Mouse (Mus musculus): ENCODE measurements around the gene Atg7. TPM values are rescaled to one million over a fixed set of nuclear protein-coding genes. Genes with fewer than 3 reads are reported as not detected.

Gene Atg7
- total and polyA plus RNA-seq, 2 experiments from 2014 or later, result 18.9 to 19.1 TPM

DNA sequence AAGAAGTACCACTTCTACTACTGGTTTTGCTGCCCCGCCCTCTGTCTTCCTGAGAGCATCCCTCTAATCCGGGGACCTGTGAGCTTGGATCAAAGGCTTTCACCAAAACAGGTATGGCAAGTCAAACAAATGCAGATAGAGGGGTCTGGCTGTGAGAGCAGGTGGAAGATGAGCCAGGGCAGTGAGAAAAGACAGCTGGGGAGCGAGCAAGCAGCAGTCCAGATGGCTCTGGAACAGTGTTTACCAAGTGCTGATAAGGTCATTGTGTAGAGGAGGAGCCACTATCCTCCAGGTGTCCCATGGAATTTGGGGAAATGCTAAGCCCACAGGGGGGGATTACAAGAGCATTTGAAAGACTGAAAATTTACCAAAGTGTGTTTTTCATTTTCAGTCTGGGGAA lies 41.5 kb downstream of the Atg7 start:
- Histone ChIP-seq H3K27me3 (ENCODE audit: insufficient read depth, low read length) (no peaks in the 10 kb centered on the region), H3K4me1 (ENCODE audit: insufficient read depth) (no peaks in the 10 kb centered on the region), H3K4me3 (ENCODE audit: low read depth, low read length) (no peak overlapping the region), H3K36me3 (ENCODE audit: insufficient read depth) (peaks cover 11% of the 10 kb centered on the region; the same call in 1 of the 2 replicates), H3K9me3 (ENCODE audit: low read length) (no peaks in the 10 kb centered on the region), H3K4me2 (ENCODE audit: low read depth) (no peak overlapping the region), H3K9ac (no peak overlapping the region), H3K27ac (ENCODE audit: low read depth, low read length) (no peak overlapping the region)
- ATAC-seq (no peak), DNase-seq (no peak)
- 67% methylated on average over 3 of the region's 3 CpGs for WGBS
- no peak for TF ChIP-seq CTCF (IDR thresholded peaks at IDR 0.05; ENCODE audit: low read depth)

DNA sequence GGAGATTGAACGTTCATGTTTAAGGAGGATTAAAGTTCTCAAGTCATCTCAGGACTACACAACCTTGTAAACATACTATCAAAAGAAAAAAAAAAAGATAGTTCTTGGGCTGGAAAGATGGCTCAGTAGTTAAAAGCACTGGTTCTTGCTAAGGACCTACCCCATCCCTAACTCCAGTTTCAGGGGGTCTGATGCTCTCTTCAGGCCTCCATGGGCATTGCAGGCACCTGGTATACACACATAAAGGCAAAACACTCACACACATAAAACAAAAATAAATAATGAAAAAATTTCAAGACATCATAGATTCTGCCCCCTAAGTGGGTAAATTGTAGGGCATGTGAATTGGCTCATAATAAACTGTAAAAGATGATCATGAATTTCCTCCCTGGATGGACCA lies 42.5 kb downstream of the Atg7 start:
- Histone ChIP-seq H3K4me1 (ENCODE audit: insufficient read depth) (no peaks in the 10 kb centered on the region), H3K4me3 (ENCODE audit: low read depth, low read length) (no peak overlapping the region), H3K27ac (ENCODE audit: low read depth, low read length) (no peak overlapping the region), H3K4me2 (ENCODE audit: low read depth) (no peak overlapping the region), H3K27me3 (ENCODE audit: insufficient read depth, low read length) (no peaks in the 10 kb centered on the region), H3K9ac (no peak overlapping the region), H3K9me3 (ENCODE audit: low read length) (no peaks in the 10 kb centered on the region), H3K36me3 (ENCODE audit: insufficient read depth) (peaks cover 11% of the 10 kb centered on the region; the same call in 1 of the 2 replicates)
- TF ChIP-seq CTCF (IDR thresholded peaks at IDR 0.05; ENCODE audit: low read depth), result peak; percentile 51
- 82% methylated on average over 1 of the region's 1 CpGs for whole genome bisulfite sequencing
- no peak for ATAC-seq
- DNase-seq, result no peak

DNA sequence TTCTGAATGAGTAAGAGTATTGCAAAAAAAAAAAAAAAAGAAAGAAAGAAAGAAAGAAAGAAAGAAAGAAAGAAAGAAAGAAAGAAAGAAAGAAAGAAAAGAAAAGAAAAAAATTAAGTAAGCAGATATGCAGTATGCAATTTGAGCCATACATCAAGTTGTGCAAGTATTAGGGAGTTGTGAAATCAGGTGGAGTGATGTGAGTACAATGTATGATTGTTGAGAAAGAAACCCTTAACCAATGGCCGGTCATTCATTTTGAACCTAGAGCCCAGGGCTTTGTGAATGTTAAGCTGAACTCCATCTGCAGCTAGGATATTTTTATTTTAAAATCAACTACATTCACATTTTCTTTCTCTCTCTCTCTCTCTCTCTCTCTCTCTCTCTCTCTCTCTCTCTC lies 44.1 kb downstream of the Atg7 start:
- peaks cover 7% of the 10 kb centered on the region; the same call in 1 of the 2 replicates for H3K36me3 ChIP-seq (ENCODE audit: insufficient read depth)
- ATAC-seq, result no peak
- no peaks in the 10 kb centered on the region for H3K4me1 ChIP-seq (ENCODE audit: insufficient read depth)
- no peaks in the 10 kb centered on the region for H3K27me3 ChIP-seq (ENCODE audit: insufficient read depth, low read length)
- H3K4me2 ChIP-seq (ENCODE audit: low read depth), result no peak overlapping the region
- DNase-seq, result no peak
- 84% methylated on average over 1 of the region's 1 CpGs for WGBS
- no peaks in the 10 kb centered on the region for H3K9me3 ChIP-seq (ENCODE audit: low read length)
- no peak overlapping the region for H3K9ac ChIP-seq
- no peak overlapping the region for H3K27ac ChIP-seq (ENCODE audit: low read depth, low read length)
- TF ChIP-seq CTCF (IDR thresholded peaks at IDR 0.05; ENCODE audit: low read depth), result no peak
- H3K4me3 ChIP-seq (ENCODE audit: low read depth, low read length), result no peak overlapping the region

DNA sequence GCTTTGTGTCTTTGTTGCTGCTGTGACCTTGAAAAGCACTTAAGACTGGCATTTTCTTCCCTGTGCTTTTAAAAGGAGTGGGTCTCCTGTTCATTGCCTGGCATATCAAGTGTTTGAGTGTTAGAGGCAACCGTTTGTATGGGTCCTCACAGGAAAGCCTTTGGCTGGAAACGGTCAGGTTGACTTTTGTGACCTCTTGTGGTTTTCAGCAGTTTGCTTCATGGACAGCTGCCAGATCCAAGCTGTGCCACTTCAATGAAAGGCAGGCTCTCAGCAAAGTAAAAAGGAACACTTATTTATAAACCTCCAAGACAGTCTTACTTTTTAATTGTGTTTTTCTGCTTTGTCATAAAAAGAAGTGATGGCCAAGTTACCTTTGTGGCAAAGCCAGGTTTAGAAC lies 47.8 kb downstream of the Atg7 start:
- no peaks in the 10 kb centered on the region for H3K4me1 ChIP-seq (ENCODE audit: insufficient read depth)
- H3K9ac ChIP-seq, result no peak overlapping the region
- no peak for ATAC-seq
- no peaks in the 10 kb centered on the region for H3K9me3 ChIP-seq (ENCODE audit: low read length)
- H3K4me3 ChIP-seq (ENCODE audit: low read depth, low read length), result no peak overlapping the region
- H3K4me2 ChIP-seq (ENCODE audit: low read depth), result no peak overlapping the region
- WGBS, result 42% methylated on average over 2 of the region's 2 CpGs
- no peaks in the 10 kb centered on the region for H3K27me3 ChIP-seq (ENCODE audit: insufficient read depth, low read length)
- no peak for TF ChIP-seq CTCF (IDR thresholded peaks at IDR 0.05; ENCODE audit: low read depth)
- H3K36me3 ChIP-seq (ENCODE audit: insufficient read depth), result peaks cover 7% of the 10 kb centered on the region; the same call in 1 of the 2 replicates
- no peak overlapping the region for H3K27ac ChIP-seq (ENCODE audit: low read depth, low read length)
- no peak for DNase-seq

DNA sequence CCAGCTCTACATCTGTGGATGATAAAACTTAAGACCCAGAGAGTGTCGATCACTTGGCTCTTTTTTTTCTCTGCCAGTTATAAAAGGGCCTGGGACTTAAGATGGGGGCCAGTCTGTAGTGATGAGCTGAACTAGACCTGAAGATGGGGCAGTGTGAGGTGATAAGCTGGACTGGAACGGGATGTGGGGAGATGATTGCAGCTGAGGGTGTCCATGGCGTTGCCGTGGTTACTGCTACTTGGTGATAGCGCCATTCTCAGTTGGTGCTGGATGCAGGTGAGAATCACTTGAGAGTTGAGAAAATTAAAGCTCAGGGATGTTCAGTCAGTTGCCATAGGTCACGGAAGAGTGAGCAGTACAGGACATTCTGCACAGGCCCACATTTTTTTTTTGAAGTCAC lies 48.6 kb downstream of the Atg7 start:
- ATAC-seq (no peak; the same call in 1 of the 2 replicates), DNase-seq (no peak)
- Histone ChIP-seq H3K4me2 (ENCODE audit: low read depth) (no peak overlapping the region), H3K9ac (no peak overlapping the region), H3K4me1 (ENCODE audit: insufficient read depth) (no peaks in the 10 kb centered on the region), H3K9me3 (ENCODE audit: low read length) (no peaks in the 10 kb centered on the region), H3K27me3 (ENCODE audit: insufficient read depth, low read length) (no peaks in the 10 kb centered on the region), H3K36me3 (ENCODE audit: insufficient read depth) (no peaks in the 10 kb centered on the region), H3K4me3 (ENCODE audit: low read depth, low read length) (no peak overlapping the region), H3K27ac (ENCODE audit: low read depth, low read length) (no peak overlapping the region)
- WGBS, result 78% methylated on average over 6 of the region's 6 CpGs
- TF ChIP-seq CTCF (IDR thresholded peaks at IDR 0.05; ENCODE audit: low read depth), result no peak

DNA sequence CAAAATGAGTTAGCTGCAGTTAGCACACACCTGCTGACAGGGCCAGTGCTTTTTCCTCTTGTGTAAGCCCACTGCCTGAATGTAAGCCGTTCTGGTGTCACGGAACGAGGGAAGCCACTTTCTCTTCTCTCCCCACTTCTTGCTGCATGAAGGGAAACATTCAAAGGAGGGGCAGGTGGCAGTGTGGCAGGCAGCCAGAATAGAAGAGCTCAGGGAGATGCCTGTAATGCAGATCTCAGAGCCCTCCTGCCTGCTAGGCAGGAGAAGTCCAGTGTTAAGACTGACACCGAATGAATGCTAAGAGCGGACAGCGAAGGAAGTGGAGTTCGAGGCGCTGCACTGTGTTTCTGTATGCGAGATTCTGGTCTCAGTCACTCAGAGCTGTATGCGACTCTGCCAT lies 49.8 kb downstream of the Atg7 start:
- ATAC-seq (peak; percentile 32), DNase-seq (peak; percentile 61)
- no peaks in the 10 kb centered on the region for H3K27me3 ChIP-seq (ENCODE audit: insufficient read depth, low read length)

DNA sequence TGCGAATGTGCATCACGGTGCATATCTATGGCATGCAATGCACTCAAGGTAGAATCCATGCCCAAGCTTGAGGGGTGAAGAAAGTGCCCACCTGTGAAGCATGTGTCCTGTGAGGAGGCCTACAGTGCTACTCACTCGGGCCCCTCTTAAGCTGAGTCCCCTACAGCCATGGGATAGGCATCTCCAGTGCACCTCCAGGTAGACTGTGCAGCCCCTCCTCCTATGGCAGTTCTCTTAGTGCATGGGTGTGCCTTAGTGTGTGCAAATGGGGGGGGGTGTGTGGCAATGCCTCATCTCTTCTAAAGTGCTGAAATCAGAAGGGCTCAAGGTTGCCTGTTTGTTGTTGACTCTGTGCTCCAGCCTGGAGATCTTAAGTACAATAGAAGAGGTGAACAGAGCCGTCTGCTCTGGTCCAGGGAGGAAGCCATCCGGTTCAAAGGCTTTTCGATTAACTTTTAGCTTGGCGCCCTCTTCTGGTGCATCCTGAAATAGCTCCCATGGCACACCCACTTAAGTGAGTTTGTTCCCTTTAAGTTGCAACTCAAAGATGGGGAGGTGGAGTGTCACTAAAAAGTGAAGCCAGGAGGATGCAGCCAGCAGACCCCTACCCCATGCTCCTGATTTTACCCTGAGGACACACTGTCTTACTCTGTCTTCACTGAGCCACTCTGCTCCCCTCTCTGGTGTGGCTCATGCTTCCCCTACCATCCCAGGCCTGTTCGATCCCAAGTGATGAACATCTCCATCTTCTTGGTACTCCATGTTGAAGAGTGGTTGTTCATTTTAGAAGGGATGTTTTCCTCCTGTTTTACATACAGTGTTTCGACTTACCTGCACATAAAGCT lies 55.0 kb downstream of the Atg7 start:
- H3K4me2 ChIP-seq (ENCODE audit: low read depth), result no peak overlapping the region
- no peaks in the 10 kb centered on the region for H3K9me3 ChIP-seq (ENCODE audit: low read length)
- WGBS, result 46% methylated on average over 9 of the region's 9 CpGs
- no peaks in the 10 kb centered on the region for H3K27me3 ChIP-seq (ENCODE audit: insufficient read depth, low read length)
- H3K9ac ChIP-seq, result no peak overlapping the region
- no peak overlapping the region for H3K4me3 ChIP-seq (ENCODE audit: low read depth, low read length)
- peak; percentile 82 for TF ChIP-seq CTCF (IDR thresholded peaks at IDR 0.05; ENCODE audit: low read depth)
- DNase-seq (peak; percentile 85), ATAC-seq (peak; percentile 60; the same call in 1 of the 2 replicates)
- H3K4me1 ChIP-seq (ENCODE audit: insufficient read depth), result no peaks in the 10 kb centered on the region
- peaks cover 8% of the 10 kb centered on the region for H3K36me3 ChIP-seq (ENCODE audit: insufficient read depth)
- H3K27ac ChIP-seq (ENCODE audit: low read depth, low read length), result no peak overlapping the region

More for the DNA sequence above, 49.8 kb downstream of the Atg7 start:
- Histone ChIP-seq H3K4me1 (ENCODE audit: insufficient read depth) (no peaks in the 10 kb centered on the region), H3K36me3 (ENCODE audit: insufficient read depth) (peaks cover 3% of the 10 kb centered on the region), H3K27ac (ENCODE audit: low read depth, low read length) (peak overlapping the region; percentile 48), H3K9me3 (ENCODE audit: low read length) (no peaks in the 10 kb centered on the region), H3K4me2 (ENCODE audit: low read depth) (no peak overlapping the region), H3K4me3 (ENCODE audit: low read depth, low read length) (no peak overlapping the region), H3K9ac (no peak overlapping the region; the same call in 1 of the 2 replicates)
- TF ChIP-seq CTCF (IDR thresholded peaks at IDR 0.05; ENCODE audit: low read depth), result no peak
- 60% methylated on average over 10 of the region's 10 CpGs for WGBS

All from forebrain, postnatal 0 days (tissue).